Comparison of ENCODE assay signal across 33 mouse cellular contexts in the genomic region with DNA sequence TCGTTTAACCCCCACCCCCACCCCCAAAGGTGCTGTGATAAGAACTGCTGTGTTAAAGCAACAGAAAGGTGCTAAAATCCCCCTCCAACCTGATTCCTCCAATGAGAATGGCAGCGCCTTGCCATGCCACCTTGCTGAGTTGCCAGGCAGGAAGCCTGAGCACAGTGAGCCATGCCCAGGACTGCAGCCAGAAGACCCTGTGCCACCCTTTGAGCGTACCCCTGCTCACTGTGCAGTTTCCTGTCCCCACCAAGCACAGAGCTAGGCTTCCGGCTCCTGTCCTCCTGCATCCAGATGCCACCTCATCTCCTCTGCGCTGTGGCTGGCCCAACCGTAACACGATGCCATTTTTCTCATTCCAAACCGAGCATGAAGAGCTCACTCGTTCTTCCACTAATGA. TPM values are rescaled to one million over a fixed set of nuclear protein-coding genes. Genes with fewer than 3 reads are reported as not detected.
DNase-seq lines count a peak whose midpoint lies in the region; ATAC-seq and TF ChIP-seq lines count a peak whose summit lies in the region.
"Had no signal": no experiment of that assay in that cellular context is flagged by ENCODE, and none has a peak within 500 bp of the region (broad histone marks: within the 10 kb centered on the region; RNA-seq: fewer than 3 reads in every experiment).

No protein-coding gene starts in this region.

- peak; percentile 17 for DNase-seq in CD4-positive, CD25-positive, alpha-beta regulatory T cell, adult 2 months (ENCODE audit: low read depth, low spot score)
- DNase-seq in hindbrain, postnatal 0 days (ENCODE audit: low spot score) = peak; percentile 16
- peak; percentile 51 for DNase-seq in thymus, postnatal 14 days
- no peak for DNase-seq in thymus, adult 18-20 months
- no peak for DNase-seq in right cerebral cortex, postnatal 14 days
- DNase-seq: adrenal gland, postnatal 10 days; cerebellum, adult 11 months; cerebellum, adult 9-11 months; gastrocnemius, postnatal 25 days; heart, postnatal 36 days; kidney, adult 18-20 months; kidney, postnatal 25 days; liver, embryonic 13.5 days; lung, adult 18-20 months; lung, postnatal 4 days; retina, postnatal 1 day; right cerebral cortex, postnatal 25 days had no signal

- H3K9ac ChIP-seq in hindbrain, postnatal 0 days (replicated peaks; ENCODE audit: low read length) = no peak overlapping the region
- no peak overlapping the region for H3K9ac ChIP-seq in hindbrain, embryonic 16.5 days (ENCODE audit: low read depth, low read length)
- H3K9ac ChIP-seq: embryonic facial prominence, embryonic 12.5 days; hindbrain, embryonic 12.5 days; kidney, embryonic 15.5 days; limb, embryonic 15.5 days; liver, embryonic 13.5 days; midbrain, embryonic 12.5 days; neural tube, embryonic 15.5 days; stomach, embryonic 15.5 days had no signal

- ATAC-seq in CD4-positive, CD25-positive, alpha-beta regulatory T cell, adult 4 months = no peak
- ATAC-seq in hindbrain, postnatal 0 days = no peak
- no peak for ATAC-seq in hindbrain, embryonic 16.5 days
- ATAC-seq: forebrain, embryonic 14.5 days; lung, postnatal 0 days; Patski had no signal

- no peaks in the 10 kb centered on the region for H3K36me3 ChIP-seq in hindbrain, postnatal 0 days (ENCODE audit: insufficient read depth, low read length)
- no peaks in the 10 kb centered on the region for H3K36me3 ChIP-seq in hindbrain, embryonic 16.5 days (ENCODE audit: control insufficient read depth, insufficient read depth, low read length)
- H3K36me3 ChIP-seq: embryonic facial prominence, embryonic 12.5 days; hindbrain, embryonic 12.5 days; kidney, embryonic 15.5 days; limb, embryonic 15.5 days; liver, embryonic 13.5 days; midbrain, embryonic 12.5 days; neural tube, embryonic 15.5 days; stomach, embryonic 15.5 days had no signal

- TF ChIP-seq CTCF in hindbrain, postnatal 0 days (IDR thresholded peaks at IDR 0.05; ENCODE audit: low read depth) = no peak

- H3K27ac ChIP-seq in hindbrain, postnatal 0 days = peak overlapping the region; percentile 9; the same call in 1 of the 2 replicates
- H3K27ac ChIP-seq in hindbrain, embryonic 16.5 days (ENCODE audit: low read depth, low read length) = no peak overlapping the region
- H3K27ac ChIP-seq: embryonic facial prominence, embryonic 12.5 days; hindbrain, embryonic 12.5 days; kidney, embryonic 15.5 days; left cerebral cortex, adult 2 months; limb, embryonic 15.5 days; liver, embryonic 13.5 days; midbrain, embryonic 12.5 days; neural tube, embryonic 15.5 days; stomach, embryonic 15.5 days had no signal

- H3K4me3 ChIP-seq in hindbrain, postnatal 0 days (ENCODE audit: low read length) = no peak overlapping the region
- no peak overlapping the region for H3K4me3 ChIP-seq in hindbrain, embryonic 16.5 days (ENCODE audit: low read length)
- H3K4me3 ChIP-seq: embryonic facial prominence, embryonic 12.5 days; hindbrain, embryonic 12.5 days; kidney, embryonic 15.5 days; left cerebral cortex, adult 2 months; limb, embryonic 15.5 days; liver, embryonic 13.5 days; megakaryocyte, embryonic 14.5 days; midbrain, embryonic 12.5 days; neural tube, embryonic 15.5 days; stomach, embryonic 15.5 days had no signal

- peaks cover 13% of the 10 kb centered on the region; the same call in 1 of the 2 replicates for H3K4me1 ChIP-seq in hindbrain, postnatal 0 days (ENCODE audit: insufficient read depth, low read length)
- peaks cover 8% of the 10 kb centered on the region; the same call in 1 of the 2 replicates for H3K4me1 ChIP-seq in hindbrain, embryonic 16.5 days (ENCODE audit: control insufficient read depth, insufficient read depth, low read depth, low read length)
- H3K4me1 ChIP-seq: liver, embryonic 13.5 days; midbrain, embryonic 12.5 days; neural tube, embryonic 15.5 days had no signal

- H3K4me2 ChIP-seq in hindbrain, postnatal 0 days (ENCODE audit: low read depth, low read length) = no peak overlapping the region
- no peak overlapping the region for H3K4me2 ChIP-seq in hindbrain, embryonic 16.5 days (ENCODE audit: low read length)
- H3K4me2 ChIP-seq: embryonic facial prominence, embryonic 12.5 days; heart, embryonic 11.5 days; hindbrain, embryonic 12.5 days; kidney, embryonic 15.5 days; limb, embryonic 15.5 days; liver, embryonic 13.5 days; midbrain, embryonic 12.5 days; neural tube, embryonic 15.5 days; stomach, embryonic 15.5 days had no signal

- H3K9me3 ChIP-seq in hindbrain, postnatal 0 days (ENCODE audit: low read length) = no peaks in the 10 kb centered on the region
- H3K9me3 ChIP-seq in hindbrain, embryonic 16.5 days (ENCODE audit: control insufficient read depth, low read length) = no peaks in the 10 kb centered on the region
- H3K9me3 ChIP-seq: embryonic facial prominence, embryonic 12.5 days; hindbrain, embryonic 12.5 days; kidney, embryonic 15.5 days; limb, embryonic 15.5 days; liver, embryonic 13.5 days; megakaryocyte, embryonic 14.5 days; midbrain, embryonic 12.5 days; neural tube, embryonic 15.5 days; stomach, embryonic 15.5 days had no signal

- WGBS in hindbrain, postnatal 0 days = 55% methylated on average over 9 of the region's 9 CpGs
- 65% methylated on average over 9 of the region's 9 CpGs for WGBS in hindbrain, embryonic 16.5 days

- H3K27me3 ChIP-seq in hindbrain, postnatal 0 days (ENCODE audit: insufficient read depth, low read length) = no peaks in the 10 kb centered on the region
- H3K27me3 ChIP-seq in hindbrain, embryonic 16.5 days (replicated peaks; ENCODE audit: control insufficient read depth, insufficient read depth, low read length) = no peaks in the 10 kb centered on the region
- H3K27me3 ChIP-seq: embryonic facial prominence, embryonic 12.5 days; kidney, embryonic 15.5 days; limb, embryonic 15.5 days; liver, embryonic 13.5 days; megakaryocyte, embryonic 14.5 days; midbrain, embryonic 12.5 days; neural tube, embryonic 15.5 days; Patski; stomach, embryonic 15.5 days had no signal

RNA-seq across cellular contexts. Expression of a gene that starts 16.3 kb away (rescaled TPM):
- 1 to 10 TPM in 1 of 2 experiments, under 1 TPM in 1; 0.79 to 2.2 TPM for polyA plus RNA-seq in CD4-positive, CD25-positive, alpha-beta regulatory T cell, adult 4 months (2017; shearing (Covaris generic))
- 14.5 and 15.3 TPM in 2 replicates for total RNA-seq in hindbrain, postnatal 0 days (2014; rRNA removed)
- 12.6 and 12.9 TPM in 2 replicates for polyA plus RNA-seq in hindbrain, postnatal 0 days (2015; fragmentation: Nextera tagmentation; extraction: Ambion mirVana)
- 8.3 and 9.1 TPM in 2 replicates for polyA plus RNA-seq in hindbrain, embryonic 16.5 days (2015; fragmentation: Nextera tagmentation; extraction: Ambion mirVana)
- total RNA-seq: monocyte, adult 5-6 weeks had no signal

Comparison
In these comparisons a context has a peak if more than half of its experiments do, and no peak if none do; other contexts are left out.
1. DNase-seq: peak in CD4-positive, CD25-positive, alpha-beta regulatory T cell, adult 2 months (single experiment), hindbrain, postnatal 0 days (single experiment) and thymus, postnatal 14 days (single experiment); none in thymus, adult 18-20 months (0 of 2) and right cerebral cortex, postnatal 14 days (single experiment).